Mouse (Mus musculus) stomach, postnatal 0 days (tissue): ENCODE measurements around the gene Olfr513. TPM values are rescaled to one million over a fixed set of nuclear protein-coding genes. Genes with fewer than 3 reads are reported as not detected.
A peak's percentile ranks its signal among the peaks of the same experiment; 100 is the strongest.

Source experiments
- ATAC-seq: fragments of 200-750 bp; cut with Nextera tagmentation; 2 replicates; pipeline ENCODE4 v1.8.0; 2017; ENCODE audit not compliant: low FRiP score, low TSS enrichment
- DNase-seq: peaks from one replicate; pipeline ENCODE4 v3.0.0-alpha.2; 2016; ENCODE audit warnings: low spot score
- H3K27ac ChIP-seq: fragments of 300-500 bp; sonication (generic); replicated peaks from 2 replicates; pipeline ENCODE4 v1.5.1; 2014; ENCODE audit warnings: mild to moderate bottlenecking, control low read depth
- H3K27me3 ChIP-seq: fragments of 300-500 bp; sonication (generic); 2 replicates; pipeline ENCODE4 v1.6.1; 2014; ENCODE audit warnings: low read length; ENCODE audit not compliant: control insufficient read depth, insufficient read depth
- H3K36me3 ChIP-seq: fragments of 300-500 bp; sonication (generic); 2 replicates; pipeline ENCODE4 v1.6.1; 2014; ENCODE audit warnings: low read length, mixed read lengths; ENCODE audit not compliant: control insufficient read depth, insufficient read depth
- H3K4me1 ChIP-seq: fragments of 300-500 bp; sonication (generic); replicated peaks from 2 replicates; pipeline ENCODE4 v1.6.1; 2014; ENCODE audit warnings: antibody characterized with exemption; ENCODE audit not compliant: control insufficient read depth, insufficient read depth
- H3K4me2 ChIP-seq: fragments of 300-500 bp; sonication (generic); replicated peaks from 2 replicates; pipeline ENCODE4 v1.6.1; 2014; ENCODE audit warnings: low read depth, mild to moderate bottlenecking, control low read depth, moderate library complexity
- H3K4me3 ChIP-seq: fragments of 300-500 bp; sonication (generic); 2 replicates; pipeline ENCODE4 v1.5.1; 2014; ENCODE audit warnings: low read depth, low read length, control low read depth
- H3K9ac ChIP-seq: fragments of 300-500 bp; sonication (generic); 2 replicates; pipeline ENCODE4 v1.6.1; 2014; ENCODE audit warnings: mild to moderate bottlenecking, low read length, control low read depth, mixed read lengths
- H3K9me3 ChIP-seq: fragments of 300-500 bp; sonication (generic); 2 replicates; pipeline ENCODE4 v1.6.1; 2016; ENCODE audit warnings: low read length; ENCODE audit not compliant: control insufficient read depth
- CTCF ChIP-seq: IDR thresholded peaks from 2 replicates; pipeline ENCODE4 v1.5.1; 2016; ENCODE audit warnings: antibody characterized with exemption, low read depth, mild to moderate bottlenecking, moderate library complexity
- EP300 ChIP-seq: optimal IDR thresholded peaks from 2 replicates; pipeline ENCODE3; 2016; ENCODE audit warnings: antibody characterized with exemption
- WGBS: fragments of 180-500 bp; shearing (Covaris S2); extraction: QIAGEN DNeasy Blood & Tissue Kit; methylation state at CpG from one replicate; pipeline ENCODE4 v1.1.7; 2014; 5-methylcytosine and 5-hydroxymethylcytosine counted together
- polyA plus RNA-seq: library from polyadenylated mRNA; unstranded; fragments of >200 nt; fragmentation: Nextera tagmentation; extraction: Ambion mirVana; gene quantifications from 2 replicates; pipeline ENCODE4 v1.2.1, GENCODE M21; 2015

Gene Olfr513
- polyA plus RNA-seq = not detected in 2 replicates

DNA sequence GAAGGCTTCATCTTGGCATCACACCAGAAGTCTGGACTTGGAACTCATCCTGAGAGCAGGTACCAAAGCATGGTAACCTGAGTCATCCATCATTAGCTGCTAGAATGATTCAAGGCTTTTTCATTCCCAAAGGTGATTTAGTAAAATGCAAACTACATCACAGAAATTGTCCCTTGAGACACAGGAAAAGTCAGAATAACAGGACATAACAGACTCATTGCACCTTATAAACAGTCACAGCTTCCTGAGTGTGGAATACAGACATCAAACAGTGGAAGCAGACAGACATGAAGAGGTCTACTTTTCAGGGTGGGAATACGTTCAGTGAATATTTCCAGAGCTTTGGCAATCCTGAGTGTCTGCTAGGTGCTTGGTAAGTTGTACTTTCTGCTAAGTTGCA is at the start of gene Olfr513:
Olfr513 (plus strand) TSS at position 301 of the 400 bp plus-strand sequence.
- TF ChIP-seq CTCF (no peak), EP300 (no peak)
- no peak for ATAC-seq
- Histone ChIP-seq H3K9ac (no peak within 1 kb of the TSS), H3K4me1 (no peaks in the 10 kb centered on the region), H3K4me2 (no peak within 1 kb of the TSS), H3K27ac (no peak within 1 kb of the TSS), H3K9me3 (no peaks in the 10 kb centered on the region), H3K36me3 (no peaks in the 10 kb centered on the region), H3K4me3 (no peak within 1 kb of the TSS), H3K27me3 (no peaks in the 10 kb centered on the region)
- 67% methylated on average over 1 of the region's 1 CpGs for WGBS
- DNase-seq = no peak

DNA sequence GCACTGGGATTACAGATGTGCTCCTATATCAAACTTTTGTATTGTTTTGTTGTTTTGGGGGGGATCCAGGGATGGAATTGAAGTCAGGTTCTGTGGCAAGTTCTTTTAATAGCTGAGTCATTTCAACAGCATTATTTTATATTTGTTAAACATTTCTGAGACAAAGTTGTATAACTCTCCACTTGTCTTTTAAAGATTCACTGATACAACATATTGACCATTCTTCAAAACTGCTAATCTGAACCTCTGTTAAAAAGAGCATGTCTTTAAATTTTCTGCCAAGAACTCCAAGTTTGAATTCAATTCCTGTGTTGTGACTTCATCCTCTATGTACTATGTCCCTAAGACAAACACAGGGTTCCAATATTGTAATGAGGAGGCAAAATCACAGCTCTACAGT is 37.8 kb upstream of the Olfr513 start, which contains the start of gene Olfr512:
Olfr512 (plus strand) TSS at position 301 of the 400 bp plus-strand sequence.
- no peaks in the 10 kb centered on the region for H3K36me3 ChIP-seq
- no peaks in the 10 kb centered on the region for H3K4me1 ChIP-seq
- no peak within 1 kb of the TSS for H3K4me3 ChIP-seq
- no peak within 1 kb of the TSS for H3K27ac ChIP-seq
- TF ChIP-seq EP300 (no peak), CTCF (no peak)
- no peak for ATAC-seq
- H3K4me2 ChIP-seq = no peak within 1 kb of the TSS
- H3K27me3 ChIP-seq = no peaks in the 10 kb centered on the region
- no peak within 1 kb of the TSS for H3K9ac ChIP-seq
- no peak for DNase-seq
- H3K9me3 ChIP-seq = no peaks in the 10 kb centered on the region

DNA sequence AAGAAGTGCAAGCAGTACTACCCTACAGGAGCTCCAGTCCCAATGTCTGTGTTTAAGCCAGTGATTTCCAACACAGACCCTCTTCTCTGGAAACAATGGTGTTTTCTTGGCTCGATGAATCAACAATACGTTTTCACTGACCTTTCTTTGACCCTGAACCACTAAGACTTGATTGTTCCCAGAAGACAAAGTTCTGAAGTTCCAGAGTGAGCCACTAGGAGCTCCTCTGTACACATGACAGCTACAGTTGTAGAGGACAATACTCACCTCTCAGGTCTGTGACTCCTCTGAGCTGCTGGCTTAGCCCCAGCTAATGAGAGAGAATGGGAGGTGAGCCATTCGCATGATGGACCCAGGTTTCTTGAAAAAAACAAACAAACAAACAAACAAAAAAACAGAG is 9.6 kb downstream of the Olfr513 start:
- H3K9ac ChIP-seq = no peak overlapping the region
- 22% methylated on average over 3 of the region's 3 CpGs for WGBS
- H3K4me2 ChIP-seq = no peak overlapping the region
- H3K36me3 ChIP-seq = no peaks in the 10 kb centered on the region
- DNase-seq (no peak), ATAC-seq (no peak)
- H3K4me1 ChIP-seq = no peaks in the 10 kb centered on the region
- H3K27me3 ChIP-seq = no peaks in the 10 kb centered on the region
- H3K9me3 ChIP-seq = no peaks in the 10 kb centered on the region
- no peak overlapping the region for H3K4me3 ChIP-seq
- H3K27ac ChIP-seq = no peak overlapping the region
- TF ChIP-seq CTCF (0 out of 2 replicates have a peak, but pooled peaks have one; percentile 4), EP300 (no peak)

DNA sequence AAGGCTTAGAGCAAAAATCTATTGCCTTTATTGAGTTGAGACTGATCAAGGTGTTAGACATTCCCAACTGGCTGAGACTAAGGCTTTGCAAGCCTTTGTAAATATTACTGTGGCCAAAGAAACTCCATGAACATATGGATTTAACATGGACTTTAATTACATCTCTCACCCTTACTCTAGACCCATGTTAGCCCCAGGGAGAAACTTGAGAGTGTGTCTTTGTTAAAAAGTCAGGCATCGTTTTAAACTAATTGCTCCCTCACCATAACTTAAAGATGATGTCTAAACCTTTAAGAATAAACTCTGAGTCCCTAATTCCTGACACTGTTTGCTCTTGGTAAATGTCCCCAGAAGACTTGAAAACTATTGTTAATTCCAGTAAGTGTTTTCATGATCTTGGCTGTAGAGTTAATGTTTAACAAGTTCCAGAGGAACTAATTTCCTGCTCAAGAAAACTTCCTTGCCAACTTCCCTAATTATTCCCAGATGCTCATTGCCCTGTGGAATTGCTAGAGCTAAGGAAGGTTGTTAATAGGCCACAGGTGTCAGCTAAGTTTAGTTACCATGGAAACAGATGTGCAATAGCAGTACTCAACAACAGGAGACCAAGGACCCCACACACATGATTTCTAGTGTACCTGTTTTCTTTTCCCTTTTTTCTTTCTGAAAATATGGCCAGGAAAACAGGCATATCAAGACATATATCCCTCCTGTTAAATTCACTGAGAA is 46.6 kb downstream of the Olfr513 start:
- TF ChIP-seq CTCF = no peak
- TF ChIP-seq EP300 = no peak
- Histone ChIP-seq H3K4me2 (no peak overlapping the region), H3K9me3 (no peaks in the 10 kb centered on the region), H3K27me3 (no peaks in the 10 kb centered on the region), H3K36me3 (no peaks in the 10 kb centered on the region), H3K9ac (no peak overlapping the region), H3K27ac (no peak overlapping the region), H3K4me3 (no peak overlapping the region), H3K4me1 (no peaks in the 10 kb centered on the region)
- 35% methylated on average over 1 of the region's 1 CpGs for WGBS
- ATAC-seq (no peak; the same call in 1 of the 2 replicates), DNase-seq (no peak)

Other genes with a start within 250 kb of the Olfr513 start
- not detected in 2 replicates for gene Olfr502, start 225.9 kb upstream of the Olfr513 start, polyA plus RNA-seq
- not detected in 2 replicates for gene Olfr503, start 206.4 kb upstream of the Olfr513 start, polyA plus RNA-seq
- gene Olfr504, start 185.2 kb upstream of the Olfr513 start, polyA plus RNA-seq = not detected in 2 replicates
- gene Olfr506, start 140.2 kb upstream of the Olfr513 start, polyA plus RNA-seq = not detected in 2 replicates
- gene Olfr507, start 129.2 kb upstream of the Olfr513 start, polyA plus RNA-seq = not detected in 2 replicates
- not detected in 2 replicates for gene Olfr508, start 121.0 kb upstream of the Olfr513 start, polyA plus RNA-seq
- gene Olfr509, start 99.1 kb upstream of the Olfr513 start, polyA plus RNA-seq = not detected in 2 replicates
- not detected in 2 replicates for gene Olfr510, start 84.6 kb upstream of the Olfr513 start, polyA plus RNA-seq
- gene Olfr512, start 37.7 kb upstream of the Olfr513 start, polyA plus RNA-seq = not detected in 2 replicates
- not detected in 2 replicates for gene Olfr514, start 75.0 kb downstream of the Olfr513 start, polyA plus RNA-seq
- gene Olfr516, start 99.6 kb downstream of the Olfr513 start, polyA plus RNA-seq = not detected in 2 replicates
- gene Olfr517, start 121.4 kb downstream of the Olfr513 start, polyA plus RNA-seq = not detected in 2 replicates
- gene Olfr518, start 134.0 kb downstream of the Olfr513 start, polyA plus RNA-seq = not detected in 2 replicates
- not detected in 2 replicates for gene Olfr519, start 143.4 kb downstream of the Olfr513 start, polyA plus RNA-seq
- gene Nlrp10, start 179.2 kb downstream of the Olfr513 start, polyA plus RNA-seq = 12.2 and 12.6 TPM in 2 replicates
- 70.1 and 75.8 TPM in 2 replicates for gene Eif3f, start 183.4 kb downstream of the Olfr513 start, polyA plus RNA-seq
- 0.75 and 0.90 TPM in 2 replicates for gene Tub, start 199.4 kb downstream of the Olfr513 start, polyA plus RNA-seq